Mouse (Mus musculus): ENCODE measurements around the gene Gripap1. TPM values are rescaled to one million over a fixed set of nuclear protein-coding genes. Genes with fewer than 3 reads are reported as not detected.
"Not testable (repeated sequence)": the region's sequence is repeated elsewhere in the genome, so short reads cannot be mapped to it uniquely, and the experiment has no call there.

Gripap1 gene
- total RNA-seq, 1 experiment from 2014 or later: 48.4 TPM

DNA sequence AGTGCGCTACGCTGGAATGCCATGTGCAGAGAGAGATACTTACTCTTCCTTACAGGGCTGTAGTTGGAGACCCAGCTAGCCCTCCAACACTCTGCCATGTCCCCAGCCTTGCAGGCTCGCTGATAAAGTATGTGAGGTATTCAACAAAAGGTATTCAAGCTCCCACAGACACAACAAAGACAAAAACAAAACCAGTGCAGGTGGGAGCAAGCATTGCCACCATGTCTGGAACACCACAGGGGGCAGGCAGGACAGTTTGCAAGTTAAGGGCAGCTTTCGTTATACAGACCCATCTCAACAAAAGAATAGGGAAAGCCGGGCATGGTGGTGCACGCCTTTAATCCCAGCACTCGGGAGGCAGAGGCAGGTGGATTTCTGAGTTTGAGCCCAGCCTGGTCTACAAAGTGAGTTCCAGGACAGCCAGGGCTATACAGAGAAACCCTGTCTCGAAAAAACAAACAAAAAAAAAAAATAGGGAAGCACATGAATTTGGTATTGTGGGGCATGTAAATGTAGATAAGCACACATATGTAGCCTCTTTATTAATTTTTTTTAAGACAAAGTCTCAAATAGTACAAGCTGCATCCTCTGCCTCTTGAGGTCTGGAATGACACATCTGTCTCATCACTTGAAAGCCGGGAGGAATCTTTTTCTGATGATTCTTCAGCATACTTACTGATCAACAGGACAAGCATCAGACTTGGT lies 13.9 kb upstream of the Gripap1 start:
- ATAC-seq (replicated peaks in 1 of 2; ENCODE audit: insufficient read depth in 1 of 2, low FRiP score in 2 of 2, low TSS enrichment in 1 of 2, low read depth in 1 of 2, poor library complexity in 2 of 2, severe bottlenecking in 2 of 2): no peak

- ATAC-seq (replicated peaks in 1 of 2; ENCODE audit: insufficient read depth in 1 of 2, low FRiP score in 2 of 2, low TSS enrichment in 1 of 2, low read depth in 1 of 2, poor library complexity in 2 of 2, severe bottlenecking in 2 of 2): peak; percentile 56 to 72; a peak in 3 of 4 replicates
Observed at GRCm38 (mm10) chrX:7776329-7777082, 13.1 kb upstream of the Gripap1 start.

DNA sequence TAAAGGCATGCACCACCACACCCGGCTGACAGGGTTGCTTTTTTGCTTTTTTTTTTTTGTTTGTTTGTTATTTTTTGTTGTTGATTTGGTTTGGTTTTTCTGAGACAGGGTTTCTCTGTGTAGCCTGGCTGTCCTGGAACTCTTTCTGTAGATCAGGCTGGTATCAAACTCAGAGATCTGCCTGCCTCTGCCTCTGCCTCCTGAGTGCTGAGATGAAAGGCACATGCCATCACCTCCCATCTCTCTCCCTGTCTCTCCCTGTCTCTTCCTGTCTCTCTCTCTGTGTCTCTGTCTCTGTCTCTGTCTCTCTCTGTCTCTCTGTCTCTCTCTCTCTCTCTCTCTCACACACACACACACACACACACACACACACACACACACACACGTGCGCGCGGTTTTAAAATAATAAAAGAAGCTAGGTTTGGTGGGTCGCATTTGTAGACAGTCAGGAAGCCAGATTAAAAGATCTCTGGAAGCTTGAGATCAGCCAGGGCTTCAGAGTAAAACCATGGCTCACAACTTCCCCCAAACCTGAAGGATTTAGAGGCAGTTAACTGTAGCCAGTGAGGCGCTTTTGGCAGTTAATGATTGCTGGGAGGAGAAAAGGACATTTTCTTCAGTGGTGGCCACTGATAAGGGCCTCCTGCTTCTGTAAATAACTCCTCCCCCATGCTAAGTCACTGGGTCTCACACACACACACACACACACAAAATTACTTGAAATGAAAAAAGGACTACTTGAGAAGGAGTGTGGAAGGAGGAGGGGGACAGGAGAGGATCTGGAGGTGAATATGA lies 10.9 kb upstream of the Gripap1 start:
- peak in 1 of 2 experiments; percentile 42; a peak in 1 of 4 replicates for ATAC-seq (replicated peaks in 1 of 2; ENCODE audit: insufficient read depth in 1 of 2, low FRiP score in 2 of 2, low TSS enrichment in 1 of 2, low read depth in 1 of 2, poor library complexity in 2 of 2, severe bottlenecking in 2 of 2)

- ATAC-seq (replicated peaks in 1 of 2; ENCODE audit: insufficient read depth in 1 of 2, low FRiP score in 2 of 2, low TSS enrichment in 1 of 2, low read depth in 1 of 2, poor library complexity in 2 of 2, severe bottlenecking in 2 of 2): no peak
Observed at GRCm38 (mm10) chrX:7779294-7779693, 10.3 kb upstream of the Gripap1 start.

DNA sequence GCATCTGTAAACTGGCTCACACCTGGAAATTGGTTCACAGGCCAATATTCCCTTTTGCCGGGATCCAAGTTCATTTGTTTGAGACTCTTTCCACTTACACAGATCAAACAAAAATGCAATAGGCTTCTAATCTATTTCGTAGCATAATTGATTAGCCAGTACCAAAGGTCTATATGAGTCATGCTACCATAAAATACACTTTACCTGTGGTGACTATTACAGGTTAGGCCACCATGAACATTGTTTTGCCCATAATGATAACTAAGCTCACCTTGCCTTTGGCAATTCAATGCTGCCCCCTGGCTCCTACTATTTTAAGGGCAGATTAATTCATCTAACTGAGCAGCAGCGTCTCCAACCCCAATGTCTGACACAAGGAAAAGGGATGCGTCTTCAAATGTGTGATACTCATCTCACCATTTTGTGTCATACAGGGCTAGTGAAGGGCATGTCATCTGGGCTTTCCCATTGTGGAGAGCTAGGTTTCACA lies 6.9 kb upstream of the Gripap1 start:
- no peak for ATAC-seq (replicated peaks in 1 of 2; ENCODE audit: insufficient read depth in 1 of 2, low FRiP score in 2 of 2, low TSS enrichment in 1 of 2, low read depth in 1 of 2, poor library complexity in 2 of 2, severe bottlenecking in 2 of 2)

- no peak for ATAC-seq (replicated peaks in 1 of 2; ENCODE audit: insufficient read depth in 1 of 2, low FRiP score in 2 of 2, low TSS enrichment in 1 of 2, low read depth in 1 of 2, poor library complexity in 2 of 2, severe bottlenecking in 2 of 2)
Observed at GRCm38 (mm10) chrX:7790309-7790708, 744 bp downstream of the Gripap1 start.

DNA sequence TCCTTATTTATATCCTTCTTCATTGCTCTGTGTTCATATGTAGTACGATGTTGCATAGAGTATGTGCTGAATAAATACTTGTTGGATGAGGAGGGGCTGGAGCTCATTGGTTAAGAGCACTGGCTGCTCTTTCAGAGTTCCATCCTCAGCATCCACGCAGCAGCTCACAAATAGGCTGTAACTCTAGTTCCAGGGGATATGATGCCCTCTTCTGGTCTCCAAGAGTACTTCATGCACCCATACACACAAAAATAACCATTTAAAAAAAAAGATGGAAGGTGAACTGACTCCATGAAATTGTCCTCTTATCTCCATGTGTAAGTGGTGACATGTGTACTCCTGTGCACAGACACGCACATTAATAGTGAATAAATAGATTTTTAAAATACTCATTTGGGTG lies 3.8 kb downstream of the Gripap1 start:
- no peak for ATAC-seq (replicated peaks in 1 of 2; ENCODE audit: insufficient read depth in 1 of 2, low FRiP score in 2 of 2, low TSS enrichment in 1 of 2, low read depth in 1 of 2, poor library complexity in 2 of 2, severe bottlenecking in 2 of 2)

- ATAC-seq (replicated peaks in 1 of 2; ENCODE audit: insufficient read depth in 1 of 2, low FRiP score in 2 of 2, low TSS enrichment in 1 of 2, low read depth in 1 of 2, poor library complexity in 2 of 2, severe bottlenecking in 2 of 2): no peak
Observed at GRCm38 (mm10) chrX:7795016-7795415, 5.5 kb downstream of the Gripap1 start.

DNA sequence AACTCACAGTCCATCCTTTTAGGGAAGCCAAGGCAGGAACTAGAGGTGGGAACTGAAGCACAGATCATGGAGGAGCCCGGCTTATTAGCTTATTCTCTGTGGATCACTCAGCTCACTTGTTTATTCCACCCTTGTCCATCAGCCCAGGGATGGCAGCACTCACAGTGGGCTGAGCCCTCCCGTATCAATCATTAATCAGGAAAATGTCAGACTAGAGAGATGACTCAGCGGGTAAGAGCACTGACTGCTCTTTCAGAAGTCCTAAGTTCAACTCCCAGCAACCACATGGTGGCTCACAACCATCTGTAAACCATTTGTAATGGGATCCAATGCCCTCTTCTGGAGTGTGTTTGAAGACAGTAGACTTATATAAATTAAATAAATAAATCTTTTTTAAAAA lies 7.8 kb downstream of the Gripap1 start:
- ATAC-seq (replicated peaks in 1 of 2; ENCODE audit: insufficient read depth in 1 of 2, low FRiP score in 2 of 2, low TSS enrichment in 1 of 2, low read depth in 1 of 2, poor library complexity in 2 of 2, severe bottlenecking in 2 of 2): no peak

GRCm38 (mm10) chrX:7802157-7802556 lies 12.6 kb downstream of the Gripap1 start:
- not testable (repeated sequence) for ATAC-seq (replicated peaks in 1 of 2; ENCODE audit: insufficient read depth in 1 of 2, low FRiP score in 2 of 2, low TSS enrichment in 1 of 2, low read depth in 1 of 2, poor library complexity in 2 of 2, severe bottlenecking in 2 of 2)

DNA sequence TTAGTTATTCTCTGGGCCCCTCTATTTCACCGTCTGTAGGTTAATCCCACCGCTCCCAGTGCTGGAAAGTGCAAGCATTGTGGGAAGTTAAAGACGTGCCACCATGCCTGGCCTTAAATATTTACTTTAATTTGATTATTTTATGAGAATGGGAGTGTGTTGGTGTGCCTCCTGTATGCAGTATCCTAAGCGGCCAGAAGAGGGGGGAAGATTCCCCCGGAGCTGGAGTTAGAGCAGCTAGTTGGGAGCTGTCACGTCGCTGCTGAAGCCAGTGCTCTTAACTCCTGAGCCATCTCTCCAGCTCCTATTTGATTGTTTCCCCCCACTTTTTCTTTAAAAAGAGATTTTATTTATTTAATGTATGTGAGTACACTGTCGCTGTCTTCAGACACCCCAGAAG lies 25.5 kb downstream of the Gripap1 start:
- ATAC-seq (replicated peaks in 1 of 2; ENCODE audit: insufficient read depth in 1 of 2, low FRiP score in 2 of 2, low TSS enrichment in 1 of 2, low read depth in 1 of 2, poor library complexity in 2 of 2, severe bottlenecking in 2 of 2): peak; percentile 32 to 53; a peak in 2 of 4 replicates

GRCm38 (mm10) chrX:7821865-7822779 lies 32.6 kb downstream of the Gripap1 start, which contains the start of gene Kcnd1:
Gene Kcnd1, plus strand, starts transcription at chrX:7822289.
- ATAC-seq (replicated peaks in 1 of 2; ENCODE audit: insufficient read depth in 1 of 2, low FRiP score in 2 of 2, low TSS enrichment in 1 of 2, low read depth in 1 of 2, poor library complexity in 2 of 2, severe bottlenecking in 2 of 2): peak; percentile 32; a peak in 1 of 4 replicates

DNA sequence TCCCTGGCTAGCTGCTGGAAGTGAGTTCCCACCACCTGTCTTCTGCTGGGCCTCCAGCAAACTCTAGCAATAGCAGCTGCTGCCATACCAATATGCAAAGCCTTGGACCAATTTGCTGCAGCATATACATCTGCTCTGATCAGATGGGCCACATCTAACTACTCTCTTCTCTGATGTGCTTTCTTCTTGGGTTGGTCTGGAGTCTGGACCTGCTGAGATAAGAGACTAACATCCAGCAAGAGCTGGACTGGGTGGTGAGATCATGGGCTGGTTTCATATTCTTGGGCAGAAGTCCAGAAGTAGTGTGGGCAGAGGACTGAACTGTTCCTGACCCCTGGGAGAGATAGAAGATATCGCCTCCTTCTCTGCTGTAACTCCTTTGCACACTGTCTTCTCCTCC lies 47.6 kb downstream of the Gripap1 start:
- no peak for ATAC-seq (replicated peaks in 1 of 2; ENCODE audit: insufficient read depth in 1 of 2, low FRiP score in 2 of 2, low TSS enrichment in 1 of 2, low read depth in 1 of 2, poor library complexity in 2 of 2, severe bottlenecking in 2 of 2)

DNA sequence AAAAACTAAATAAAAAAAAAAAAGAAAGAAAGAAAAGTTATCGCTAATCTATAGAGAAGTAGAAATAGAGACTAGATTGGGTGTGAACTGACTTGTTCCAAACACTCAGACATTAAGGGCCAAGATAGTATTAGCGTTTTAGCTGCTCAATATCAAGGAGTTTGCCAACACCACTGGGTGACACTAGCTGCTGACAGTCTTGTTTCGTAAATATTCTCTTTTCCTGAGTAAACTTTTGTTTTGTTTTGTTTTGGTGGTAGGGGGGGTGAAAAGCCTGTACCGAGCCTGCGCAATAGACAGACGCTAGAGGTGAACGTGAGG lies 51.2 kb downstream of the Gripap1 start:
- ATAC-seq (replicated peaks in 1 of 2; ENCODE audit: insufficient read depth in 1 of 2, low FRiP score in 2 of 2, low TSS enrichment in 1 of 2, low read depth in 1 of 2, poor library complexity in 2 of 2, severe bottlenecking in 2 of 2): no peak

GRCm38 (mm10) chrX:7841163-7842162 lies 51.9 kb downstream of the Gripap1 start, which contains the start of gene Otud5:
Gene Otud5, plus strand, starts transcription at chrX:7841364.
- peak; percentile 92 for ATAC-seq (replicated peaks in 1 of 2; ENCODE audit: insufficient read depth in 1 of 2, low FRiP score in 2 of 2, low TSS enrichment in 1 of 2, low read depth in 1 of 2, poor library complexity in 2 of 2, severe bottlenecking in 2 of 2)

DNA sequence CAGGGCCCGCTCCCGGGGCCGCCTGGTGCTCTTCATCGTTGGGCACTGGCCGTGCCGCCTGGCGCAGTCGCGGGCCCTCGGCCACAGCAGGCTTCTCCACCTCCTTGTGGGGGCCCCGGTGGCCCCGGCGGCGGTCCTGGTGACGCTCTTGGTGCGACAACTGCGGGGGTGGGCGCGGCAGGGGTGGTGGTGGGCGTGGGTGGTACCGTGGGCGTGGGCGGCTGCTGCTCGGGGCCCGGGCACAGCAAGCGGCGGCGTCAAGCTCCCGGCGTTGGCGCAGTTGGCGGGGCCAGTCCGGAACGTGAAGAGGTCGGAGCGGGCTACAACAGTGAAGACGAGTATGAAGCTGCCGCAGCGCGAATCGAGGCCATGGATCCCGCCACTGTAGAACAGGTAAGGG lies 52.8 kb downstream of the Gripap1 start:
- ATAC-seq (replicated peaks in 1 of 2; ENCODE audit: insufficient read depth in 1 of 2, low FRiP score in 2 of 2, low TSS enrichment in 1 of 2, low read depth in 1 of 2, poor library complexity in 2 of 2, severe bottlenecking in 2 of 2): no peak
